Mouse (Mus musculus): Measurements from ENCODE around the gene Ryr3. TPM values are rescaled to one million over a fixed set of nuclear protein-coding genes. Genes with fewer than 3 reads are reported as not detected.

Gene Ryr3
- polyA plus RNA-seq, 1 experiment from 2014 or later, result 2.2 TPM

DNA sequence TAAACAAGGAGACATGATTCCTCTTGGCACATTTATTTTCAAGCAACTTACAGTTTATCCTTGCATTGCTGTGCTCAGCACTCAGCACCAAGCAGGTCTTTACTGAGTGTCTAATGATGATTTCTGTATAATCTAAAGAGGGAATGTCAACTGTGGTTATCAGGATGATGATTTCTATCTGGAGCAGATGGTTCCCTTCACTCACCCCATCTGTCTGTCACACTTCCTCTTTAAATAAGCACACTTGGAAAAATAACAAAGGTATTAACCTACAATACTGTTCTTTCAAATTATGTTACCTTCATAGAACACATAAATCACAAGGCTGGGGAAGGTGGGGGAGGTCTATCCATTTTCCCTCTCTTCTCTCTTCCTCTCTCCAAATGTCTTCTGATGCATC, 304.3 kb downstream of the Ryr3 start:
- TF ChIP-seq CTCF (IDR thresholded peaks at IDR 0.05), result no peak
- ATAC-seq (no peak), DNase-seq (ENCODE audit: low read depth, low spot score) (no peak)
- no peaks in the 10 kb centered on the region for H3K27me3 ChIP-seq
- CTCF ChIA-PET, result no interaction called here
- POLR2A ChIA-PET, result no interaction called here
- in situ Hi-C loops (cut with MboI; ENCODE audit: low pct_unique_long_range_greater_than_20kb), result no loop called here

DNA sequence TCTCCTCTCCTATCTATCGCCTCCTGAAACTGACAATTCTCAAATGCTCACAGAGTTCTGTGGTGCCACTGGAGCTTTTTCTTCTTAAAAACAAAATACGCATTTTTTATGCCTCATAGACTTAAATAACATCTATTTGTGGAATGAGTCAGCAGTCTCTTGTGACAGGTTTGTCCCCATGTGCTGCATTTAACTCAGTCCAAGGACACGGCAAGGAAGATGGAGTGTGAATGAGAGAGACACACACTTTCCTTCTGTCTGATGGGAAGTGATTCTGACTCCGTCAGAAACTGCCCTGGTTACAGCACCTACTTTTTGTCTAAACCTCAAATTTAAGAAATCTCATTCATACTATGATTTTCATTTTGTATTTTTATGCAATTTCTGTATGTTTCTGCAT, 306.3 kb downstream of the Ryr3 start:
- ChIA-PET CTCF (interaction anchor here (1.0 kb wide), 1 partner anchor 23 kb away, joined by 3 read pairs; no protein-coding TSS in a partner anchor), POLR2A (no interaction called here)
- no peak for DNase-seq (ENCODE audit: low read depth, low spot score)
- TF ChIP-seq CTCF (IDR thresholded peaks at IDR 0.05), result no peak
- no peak for ATAC-seq
- in situ Hi-C loops (cut with MboI; ENCODE audit: low pct_unique_long_range_greater_than_20kb), result no loop called here
- no peaks in the 10 kb centered on the region for H3K27me3 ChIP-seq

DNA sequence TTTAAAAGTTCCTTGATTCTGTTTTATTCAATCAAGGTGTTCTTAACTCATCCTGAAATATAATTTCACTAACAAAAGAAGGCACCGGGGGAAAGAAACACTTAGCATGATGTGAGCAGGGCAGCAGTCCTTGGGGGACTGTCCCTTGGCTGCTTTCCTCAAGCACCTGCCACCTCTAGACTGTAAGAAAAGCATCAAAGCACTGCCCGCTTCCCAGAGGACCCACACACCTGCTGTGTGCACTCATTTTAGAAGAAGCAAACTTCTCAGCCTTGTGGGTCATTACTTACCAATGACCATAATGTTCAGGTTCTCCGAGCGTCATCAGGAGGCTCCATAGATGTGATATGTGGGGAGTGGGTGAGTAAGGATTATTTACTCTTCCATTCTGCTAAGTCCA, 307.8 kb downstream of the Ryr3 start:
- in situ Hi-C loops (cut with MboI; ENCODE audit: low pct_unique_long_range_greater_than_20kb), result no loop called here
- H3K27me3 ChIP-seq, result no peaks in the 10 kb centered on the region
- DNase-seq (ENCODE audit: low read depth, low spot score) (no peak), ATAC-seq (no peak)
- TF ChIP-seq CTCF (IDR thresholded peaks at IDR 0.05), result no peak
- POLR2A ChIA-PET, result no interaction called here
- CTCF ChIA-PET, result no interaction called here

DNA sequence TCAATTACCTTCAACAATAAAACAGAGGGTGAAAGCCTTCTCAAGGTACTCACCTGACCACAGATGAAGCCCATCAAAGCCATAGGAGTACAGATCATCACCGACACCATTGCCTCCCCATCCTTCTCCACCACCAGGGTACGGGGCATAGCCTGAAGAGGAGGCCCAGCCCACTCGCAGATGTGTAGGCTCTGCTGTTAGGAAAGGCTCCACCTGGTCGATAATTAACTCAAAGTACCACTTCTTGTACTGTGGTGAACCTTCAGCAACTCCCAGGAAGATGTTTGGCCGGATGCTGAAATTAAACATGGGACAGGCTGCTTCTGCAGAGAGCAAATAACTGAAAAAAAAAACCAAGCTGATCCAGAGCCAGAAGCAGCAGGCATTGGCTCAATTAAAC, 316.1 kb downstream of the Ryr3 start:
- ATAC-seq (no peak), DNase-seq (ENCODE audit: low read depth, low spot score) (no peak)
- H3K27me3 ChIP-seq, result no peaks in the 10 kb centered on the region
- in situ Hi-C loops (cut with MboI; ENCODE audit: low pct_unique_long_range_greater_than_20kb), result no loop called here
- ChIA-PET CTCF (no interaction called here), POLR2A (no interaction called here)
- TF ChIP-seq CTCF (IDR thresholded peaks at IDR 0.05), result no peak

DNA sequence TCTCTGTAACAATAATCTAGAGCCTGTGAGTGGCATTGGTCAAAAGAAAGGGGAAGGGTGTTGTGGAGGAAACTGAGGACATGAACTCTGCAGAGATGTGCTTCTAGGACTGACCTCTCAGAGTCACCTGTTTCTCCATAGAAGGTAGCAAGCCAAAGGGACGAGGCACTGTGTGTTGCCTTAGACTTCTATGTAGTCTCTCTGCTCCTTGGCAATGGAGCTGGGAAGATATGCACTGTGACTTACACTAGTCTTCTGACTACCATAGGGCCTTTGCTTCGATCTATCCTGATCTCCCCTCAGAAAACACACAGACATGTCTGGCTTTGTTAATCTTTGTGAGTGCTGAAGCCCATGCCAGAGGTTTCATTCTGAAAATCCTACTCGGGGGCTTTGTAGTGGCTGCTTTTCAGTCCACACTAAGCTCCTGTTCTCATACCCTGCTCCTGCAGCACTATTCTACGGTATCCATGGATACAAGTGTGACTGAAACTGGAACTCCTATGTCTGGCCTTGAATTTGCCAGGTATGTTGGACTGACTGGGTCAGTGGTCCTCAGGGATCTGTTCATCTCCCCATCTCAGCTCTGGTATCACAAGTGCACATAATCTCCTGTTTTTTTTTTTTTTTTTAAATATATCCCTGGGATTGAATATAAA, 332.3 kb downstream of the Ryr3 start:
- in situ Hi-C loops (cut with MboI; ENCODE audit: low pct_unique_long_range_greater_than_20kb), result no loop called here
- CTCF ChIA-PET, result no interaction called here

DNA sequence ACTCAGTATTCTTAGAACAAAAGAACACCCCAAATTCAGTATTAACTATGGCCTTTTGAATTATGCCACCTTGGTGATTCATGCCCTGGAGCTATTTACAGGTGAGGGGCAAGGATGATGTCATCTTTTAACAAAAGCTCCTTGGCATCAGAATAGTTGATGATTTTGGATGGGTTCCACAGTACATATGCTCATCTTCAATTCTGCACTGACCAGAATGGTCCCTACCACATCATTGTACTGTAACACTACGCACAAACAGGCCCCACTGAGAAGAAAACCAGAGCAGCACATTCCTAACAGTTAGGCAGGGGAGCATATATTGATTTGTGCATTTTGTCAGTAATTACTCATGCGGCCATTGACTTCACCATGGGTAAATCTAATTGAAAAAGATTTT, 335.1 kb downstream of the Ryr3 start:
- no peaks in the 10 kb centered on the region for H3K27me3 ChIP-seq
- POLR2A ChIA-PET, result no interaction called here
- in situ Hi-C loops (cut with MboI; ENCODE audit: low pct_unique_long_range_greater_than_20kb), result no loop called here
- CTCF ChIA-PET, result no interaction called here
- no peak for TF ChIP-seq CTCF (IDR thresholded peaks at IDR 0.05)
- ATAC-seq (no peak), DNase-seq (ENCODE audit: low read depth, low spot score) (no peak)

More for the DNA sequence above, 332.3 kb downstream of the Ryr3 start:
- no peaks in the 10 kb centered on the region for H3K27me3 ChIP-seq
- no peak for ATAC-seq
- DNase-seq (ENCODE audit: low read depth, low spot score), result no peak
- POLR2A ChIA-PET, result no interaction called here
- no peak for TF ChIP-seq CTCF (IDR thresholded peaks at IDR 0.05)

DNA sequence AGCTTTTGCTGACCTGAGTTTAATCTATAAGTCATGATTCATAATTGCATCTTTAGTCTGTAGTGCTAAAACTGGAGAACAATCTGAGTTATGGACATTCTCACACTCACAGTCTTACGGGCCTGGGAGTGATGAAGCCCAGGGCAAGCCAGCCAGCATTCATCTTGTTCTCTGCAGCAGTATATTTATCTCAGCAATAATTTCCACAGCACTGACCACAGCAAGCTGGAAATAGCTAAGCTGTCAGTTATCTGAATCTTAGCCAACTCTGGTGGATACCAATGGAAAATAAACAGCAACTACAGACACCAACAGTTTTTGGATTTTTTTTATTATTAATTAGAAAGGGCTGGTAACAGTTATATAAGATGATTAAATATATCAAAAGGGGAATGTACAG, 335.5 kb downstream of the Ryr3 start:
- ChIA-PET CTCF (no interaction called here), POLR2A (no interaction called here)
- TF ChIP-seq CTCF (IDR thresholded peaks at IDR 0.05), result no peak
- ATAC-seq (no peak), DNase-seq (ENCODE audit: low read depth, low spot score) (no peak)
- in situ Hi-C loops (cut with MboI; ENCODE audit: low pct_unique_long_range_greater_than_20kb), result no loop called here
- H3K27me3 ChIP-seq, result no peaks in the 10 kb centered on the region

DNA sequence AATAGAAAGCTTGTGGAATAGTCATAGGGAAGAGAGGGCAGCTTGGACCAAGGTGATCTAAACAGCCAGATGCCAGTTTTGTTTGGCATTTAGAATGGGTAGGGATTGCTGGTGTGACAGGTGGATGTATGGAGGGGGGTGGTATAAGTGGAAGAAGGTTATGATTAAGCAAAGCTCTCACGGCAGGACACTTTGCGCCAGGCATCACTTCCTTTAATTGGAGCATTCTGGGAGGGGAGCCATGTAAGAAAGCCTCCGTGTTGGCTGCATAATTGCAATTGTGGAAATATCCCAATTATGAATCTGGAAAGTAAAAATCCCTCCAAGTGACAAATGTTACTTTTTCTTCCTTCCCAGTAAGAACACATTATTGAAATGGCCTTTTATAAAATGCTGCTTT, 339.5 kb downstream of the Ryr3 start:
- in situ Hi-C loops (cut with MboI; ENCODE audit: low pct_unique_long_range_greater_than_20kb), result no loop called here
- TF ChIP-seq CTCF (IDR thresholded peaks at IDR 0.05), result no peak
- no peaks in the 10 kb centered on the region for H3K27me3 ChIP-seq
- ATAC-seq, result no peak
- POLR2A ChIA-PET, result no interaction called here
- no peak for DNase-seq (ENCODE audit: low read depth, low spot score)
- CTCF ChIA-PET, result no interaction called here

DNA sequence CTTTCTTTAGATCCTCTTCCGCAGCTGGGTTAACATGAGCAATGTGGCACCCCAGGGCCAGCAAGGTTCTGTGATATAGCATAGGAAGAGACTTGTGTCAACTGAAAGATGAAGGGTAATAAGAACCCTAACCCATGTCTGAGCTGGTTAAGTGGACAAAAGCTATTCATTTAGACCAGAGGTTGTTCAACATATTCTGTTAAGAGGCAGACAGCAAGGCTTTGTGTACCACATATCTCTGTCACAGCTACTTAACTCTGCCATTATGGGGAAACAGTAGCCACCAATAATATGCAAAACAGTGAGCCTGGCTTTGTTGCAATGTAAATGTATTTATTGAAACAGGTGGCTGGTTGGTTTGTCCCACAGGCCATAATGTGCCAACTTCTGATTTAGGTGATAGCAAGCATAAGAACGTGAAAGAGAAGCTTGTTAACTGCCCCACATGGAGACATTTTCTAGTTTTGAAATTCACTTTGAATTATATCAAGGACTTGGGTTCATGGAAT, 350.8 kb downstream of the Ryr3 start:
- in situ Hi-C loops (cut with MboI; ENCODE audit: low pct_unique_long_range_greater_than_20kb), result no loop called here
- DNase-seq (ENCODE audit: low read depth, low spot score) (no peak), ATAC-seq (no peak)
- CTCF ChIA-PET, result interaction anchor here (1.6 kb wide), 1 partner anchor 13 kb away, joined by 4 read pairs; no protein-coding TSS in a partner anchor
- POLR2A ChIA-PET, result no interaction called here
- H3K27me3 ChIP-seq, result no peaks in the 10 kb centered on the region
- no peak for TF ChIP-seq CTCF (IDR thresholded peaks at IDR 0.05)

DNA sequence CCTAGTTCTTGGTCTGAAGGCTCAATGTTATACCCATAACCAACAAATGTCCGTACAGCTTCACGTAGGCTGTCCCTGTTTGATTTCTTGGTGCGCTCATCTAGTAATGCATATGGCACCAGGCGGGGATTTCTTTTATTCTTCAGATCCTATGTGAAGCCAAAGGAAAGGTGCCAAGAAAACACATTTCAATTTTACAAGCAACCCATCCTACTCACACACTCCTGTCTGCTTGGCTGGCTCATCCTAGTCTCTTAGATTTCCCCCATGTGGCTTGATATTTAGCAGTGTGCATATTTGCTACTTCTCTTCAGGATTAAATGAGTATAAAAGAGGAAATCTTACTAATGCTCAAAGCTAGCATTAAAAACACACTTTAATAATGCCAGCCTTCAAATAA, 355.1 kb downstream of the Ryr3 start:
- POLR2A ChIA-PET, result no interaction called here
- ATAC-seq, result no peak
- CTCF ChIA-PET, result no interaction called here
- TF ChIP-seq CTCF (IDR thresholded peaks at IDR 0.05), result no peak
- DNase-seq (ENCODE audit: low read depth, low spot score), result no peak
- no peaks in the 10 kb centered on the region for H3K27me3 ChIP-seq
- in situ Hi-C loops (cut with MboI; ENCODE audit: low pct_unique_long_range_greater_than_20kb), result no loop called here

DNA sequence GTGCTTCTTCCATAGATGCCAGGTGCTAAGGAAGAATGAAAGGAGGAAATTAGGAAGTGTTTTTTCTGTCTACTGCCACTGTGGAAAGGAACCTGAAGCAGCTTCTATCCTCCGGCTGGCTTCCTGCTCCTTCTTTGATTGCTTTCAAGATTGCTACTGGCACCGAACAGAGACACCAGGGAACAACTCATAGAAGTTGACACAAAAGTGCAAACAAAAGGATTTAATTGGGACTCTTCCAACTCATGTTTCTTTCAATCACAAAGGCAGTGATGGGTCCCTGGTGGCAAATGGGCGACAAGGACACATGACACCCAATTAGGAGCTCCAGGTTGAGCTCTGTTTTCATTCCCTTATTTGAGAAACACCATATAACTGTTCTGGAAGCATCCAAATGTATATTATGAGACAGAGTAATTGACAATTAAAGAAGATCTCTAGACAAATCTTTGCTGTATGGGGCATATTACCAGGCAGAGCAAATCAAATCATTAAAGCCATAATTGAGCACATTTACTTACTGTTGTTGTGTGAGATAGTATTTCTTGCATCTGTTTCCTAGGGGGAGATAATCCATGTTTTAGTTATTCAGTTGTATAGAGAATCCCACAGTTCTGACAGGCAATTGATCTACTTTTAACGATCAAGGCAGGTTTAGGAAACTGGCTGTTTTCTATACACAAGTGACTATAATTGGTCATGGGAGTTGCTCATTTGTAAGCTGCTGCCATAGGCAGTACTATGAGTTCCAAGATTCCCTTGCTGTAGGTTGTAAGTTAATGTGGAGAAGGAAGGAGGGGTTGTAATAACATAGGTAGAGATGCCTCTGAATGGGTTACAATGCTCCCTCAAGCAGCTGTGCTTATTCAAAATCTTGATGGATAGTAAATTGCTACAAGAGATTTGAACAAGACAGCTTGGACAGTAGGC, 371.0 kb downstream of the Ryr3 start:
- no peak for DNase-seq (ENCODE audit: low read depth, low spot score)
- in situ Hi-C loops (cut with MboI; ENCODE audit: low pct_unique_long_range_greater_than_20kb), result no loop called here
- POLR2A ChIA-PET, result no interaction called here
- TF ChIP-seq CTCF (IDR thresholded peaks at IDR 0.05), result no peak
- no peak for ATAC-seq
- CTCF ChIA-PET, result no interaction called here
- H3K27me3 ChIP-seq, result no peaks in the 10 kb centered on the region

All from Patski (cell line).